8 mouse cellular contexts compared by ENCODE assay signal in the genomic region with DNA sequence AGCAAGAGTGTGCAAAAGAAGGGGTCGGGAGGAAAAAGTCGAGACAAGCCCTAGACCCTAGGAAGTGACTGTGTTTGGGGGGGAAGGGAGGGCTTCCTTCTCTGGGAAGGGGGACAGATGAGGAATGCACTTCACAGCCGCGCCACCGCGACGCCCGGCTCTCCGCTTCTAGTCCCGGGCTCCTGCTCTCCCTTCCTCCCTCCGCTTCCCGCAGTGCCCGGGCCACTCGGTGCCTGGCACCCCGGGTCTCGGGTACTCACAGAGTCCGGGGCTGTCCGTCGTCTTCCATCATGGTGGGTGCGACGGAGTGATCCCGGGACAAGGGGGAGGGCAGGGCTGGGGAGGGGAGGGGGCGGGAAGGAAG. TPM values are rescaled to one million over a fixed set of nuclear protein-coding genes. Genes with fewer than 3 reads are reported as not detected.
DNase-seq lines count a peak whose midpoint lies in the region; ATAC-seq and TF ChIP-seq lines count a peak whose summit lies in the region.

No protein-coding gene starts in this region.

- peak overlapping the region; percentile 84 for H3K4me3 ChIP-seq in left cerebral cortex, adult 2 months
- peak overlapping the region; percentile 53 to 90 for H3K4me3 ChIP-seq in MEL (ENCODE audit: control insufficient read depth in 1 of 2, insufficient read depth in 1 of 2, low read depth in 2 of 2, low read length in 2 of 2)
- peak overlapping the region; percentile 61 for H3K4me3 ChIP-seq in cortical plate, adult 2 months (ENCODE audit: insufficient read depth, low read length)
- peak overlapping the region; percentile 91 for H3K4me3 ChIP-seq in hindbrain, postnatal 0 days (ENCODE audit: low read length)
- peak overlapping the region; percentile 89 for H3K4me3 ChIP-seq in midbrain, postnatal 0 days (ENCODE audit: low read depth, low read length)

- no peak for TF ChIP-seq EP300 in MEL (IDR thresholded peaks at IDR 0.05; ENCODE audit: low read depth in 1 of 2, low read length in 2 of 2)

- ATAC-seq in hindbrain, postnatal 0 days = peak; percentile 1; the same call in 1 of the 2 replicates
- peak; percentile 50 for ATAC-seq in midbrain, postnatal 0 days (ENCODE audit: low FRiP score)

- no peak for TF ChIP-seq CTCF in left cerebral cortex, adult 2 months (IDR thresholded peaks at IDR 0.05)
- no peak for TF ChIP-seq CTCF in MEL (IDR thresholded peaks at IDR 0.05 in 2 of 3, conservative IDR thresholded peaks at IDR 0.05 in 1 of 3; ENCODE audit: control insufficient read depth in 1 of 3, insufficient read depth in 1 of 3, low read depth in 2 of 3, low read length in 3 of 3, poor library complexity in 1 of 3, severe bottlenecking in 1 of 3)
- TF ChIP-seq CTCF in cortical plate, adult 2 months (IDR thresholded peaks at IDR 0.05; ENCODE audit: extremely low read depth, insufficient read depth, low read length) = no peak
- no peak for TF ChIP-seq CTCF in hindbrain, postnatal 0 days (IDR thresholded peaks at IDR 0.05; ENCODE audit: low read depth)
- TF ChIP-seq CTCF in midbrain, postnatal 0 days (IDR thresholded peaks at IDR 0.05) = no peak

- H3K4me2 ChIP-seq in hindbrain, postnatal 0 days (ENCODE audit: low read depth, low read length) = peak overlapping the region; percentile 94
- H3K4me2 ChIP-seq in midbrain, postnatal 0 days (ENCODE audit: low read depth, low read length, poor library complexity, severe bottlenecking) = peak overlapping the region; percentile 84

- intact Hi-C loops in left cerebral cortex, adult 2 months (cut with DNase I) = loop anchor here (1.0 to 2.0 kb wide), 2 partner anchors 214 to 229 kb away; partner anchors contain the start of gene Tgfb1i1
- intact Hi-C loops in left cerebral cortex, postnatal 36 days (cut with DNase I) = loop anchor here (1.0 to 10.0 kb wide), 5 partner anchors 71 to 229 kb away; partner anchors contain the start of genes 9130023H24Rik and Armc5

- no peak for DNase-seq in left cerebral cortex, adult 2 months (ENCODE audit: extremely low spot score in 1 of 2, low spot score in 2 of 2)
- DNase-seq in left cerebral cortex, postnatal 36 days (ENCODE audit: low spot score in 2 of 2) = no peak
- no peak for DNase-seq in MEL (ENCODE audit: low read depth, low spot score)
- DNase-seq in hindbrain, postnatal 0 days (ENCODE audit: low spot score) = no peak
- DNase-seq in midbrain, postnatal 0 days (ENCODE audit: low spot score) = peak; percentile 8
- no peak for DNase-seq in yolk sac, embryonic 10.5 days (ENCODE audit: low spot score)
- no peak for DNase-seq in frontal cortex, adult 2 months (ENCODE audit: extremely low spot score in 1 of 2, low spot score in 1 of 2)

- H3K36me3 ChIP-seq in MEL (ENCODE audit: control insufficient read depth in 1 of 2, insufficient read depth in 2 of 2, low read length in 2 of 2) = peaks cover 2 to 27% of the 10 kb centered on the region in 2 experiments; a peak in 3 of 4 replicates
- no peaks in the 10 kb centered on the region for H3K36me3 ChIP-seq in hindbrain, postnatal 0 days (ENCODE audit: insufficient read depth, low read length)
- H3K36me3 ChIP-seq in midbrain, postnatal 0 days (ENCODE audit: insufficient read depth, low read length) = no peaks in the 10 kb centered on the region

- H3K27ac ChIP-seq in left cerebral cortex, adult 2 months = peak overlapping the region; percentile 96
- peak overlapping the region; percentile 51 for H3K27ac ChIP-seq in MEL (ENCODE audit: control insufficient read depth, low read depth, low read length)
- H3K27ac ChIP-seq in cortical plate, adult 2 months (ENCODE audit: insufficient read depth, low read length) = 0 out of 2 replicates have a peak overlapping the region, but pooled peaks have one; percentile 10
- peak overlapping the region; percentile 91 for H3K27ac ChIP-seq in hindbrain, postnatal 0 days
- peak overlapping the region; percentile 91 for H3K27ac ChIP-seq in midbrain, postnatal 0 days (ENCODE audit: low read depth, low read length)

- no peaks in the 10 kb centered on the region for H3K27me3 ChIP-seq in MEL (ENCODE audit: control insufficient read depth in 1 of 2, insufficient read depth in 2 of 2, low read length in 2 of 2)
- H3K27me3 ChIP-seq in hindbrain, postnatal 0 days (ENCODE audit: insufficient read depth, low read length) = no peaks in the 10 kb centered on the region
- H3K27me3 ChIP-seq in midbrain, postnatal 0 days (ENCODE audit: insufficient read depth, low read length) = no peaks in the 10 kb centered on the region

- no peak for TF ChIP-seq POLR2A in MEL (IDR thresholded peaks at IDR 0.05; ENCODE audit: control insufficient read depth in 1 of 2, insufficient read depth in 1 of 2, low read depth in 1 of 2, low read length in 2 of 2, poor library complexity in 1 of 2)
- TF ChIP-seq POLR2A in cortical plate, adult 2 months (IDR thresholded peaks at IDR 0.05; ENCODE audit: extremely low read depth, insufficient read depth, low read length) = no peak

- no peak for TF ChIP-seq RAD21 in MEL (IDR thresholded peaks at IDR 0.05; ENCODE audit: low read depth, low read length)

- H3K9ac ChIP-seq in MEL (ENCODE audit: control insufficient read depth, low read depth, low read length, poor library complexity, severe bottlenecking) = peak overlapping the region; percentile 97
- peak overlapping the region; percentile 89 for H3K9ac ChIP-seq in hindbrain, postnatal 0 days (replicated peaks; ENCODE audit: low read length)
- peak overlapping the region; percentile 91 for H3K9ac ChIP-seq in midbrain, postnatal 0 days (replicated peaks; ENCODE audit: low read length, poor library complexity, severe bottlenecking)

- WGBS in hindbrain, postnatal 0 days = 0% methylated on average over 22 of the region's 23 CpGs
- WGBS in midbrain, postnatal 0 days = 2% methylated on average over 19 of the region's 23 CpGs

- H3K4me1 ChIP-seq in MEL (ENCODE audit: control insufficient read depth in 1 of 2, insufficient read depth in 2 of 2, low read length in 2 of 2) = peaks cover 11 to 13% of the 10 kb centered on the region in 2 experiments
- H3K4me1 ChIP-seq in cortical plate, adult 2 months (ENCODE audit: control insufficient read depth, insufficient read depth, low read length) = peaks cover 2% of the 10 kb centered on the region; the same call in 1 of the 2 replicates
- H3K4me1 ChIP-seq in hindbrain, postnatal 0 days (ENCODE audit: insufficient read depth, low read length) = no peaks in the 10 kb centered on the region
- no peaks in the 10 kb centered on the region for H3K4me1 ChIP-seq in midbrain, postnatal 0 days (ENCODE audit: insufficient read depth, low read length)

- H3K79me2 ChIP-seq in MEL (ENCODE audit: control insufficient read depth, insufficient read depth, low read length, poor library complexity) = peaks cover 40% of the 10 kb centered on the region

- no peaks in the 10 kb centered on the region for H3K9me3 ChIP-seq in MEL (replicated peaks; ENCODE audit: insufficient read depth, low read length)
- H3K9me3 ChIP-seq in hindbrain, postnatal 0 days (ENCODE audit: low read length) = no peaks in the 10 kb centered on the region
- H3K9me3 ChIP-seq in midbrain, postnatal 0 days (ENCODE audit: low read length) = no peaks in the 10 kb centered on the region

TF ChIP-seq in MEL, 35 proteins besides CTCF, POLR2A, EP300 and RAD21:
- TF ChIP-seq GATA1 (IDR thresholded peaks at IDR 0.05; ENCODE audit: low read depth, low read length) (no peak), SIN3A (IDR thresholded peaks at IDR 0.05; ENCODE audit: low read length) (no peak), TCF12 (IDR thresholded peaks at IDR 0.05; ENCODE audit: low read depth, low read length) (no peak), ELF1 (IDR thresholded peaks at IDR 0.05; ENCODE audit: low read depth, low read length) (no peak), NRF1 (IDR thresholded peaks at IDR 0.05; ENCODE audit: insufficient read depth, low read depth, low read length, poor library complexity, severe bottlenecking) (no peak)
TF ChIP-seq in MEL: peak in this region for 0.

RNA-seq across cellular contexts. Expression of gene Tial1, which starts 0.7 kb away (rescaled TPM):
- total RNA-seq in left cerebral cortex, adult 2 months (2021) = 100 to 1,000 TPM; 106 to 109 TPM
- 100 to 1,000 TPM in 1 of 2 experiments, 10 to 100 TPM in 1; 79.3 to 119 TPM for total RNA-seq in left cerebral cortex, postnatal 36 days (2021)
- 42.7 and 54.3 TPM in 2 replicates for total RNA-seq in MEL (2012; rRNA removed)
- polyA plus RNA-seq in MEL (2012; ENCODE audit: insufficient read depth in 1 of 2, insufficient read length in 2 of 2, low read depth in 1 of 2, low replicate concordance in 2 of 2, missing spikeins in 1 of 2) = 100 to 1,000 TPM in 1 of 2 experiments, not detected in 1; 126 TPM
- polyA plus RNA-seq in cortical plate, adult 2 months (2012; rRNA removed) = 106 and 125 TPM in 2 replicates
- total RNA-seq in hindbrain, postnatal 0 days (2014; rRNA removed) = 33.8 and 44.7 TPM in 2 replicates
- 22.4 and 26.0 TPM in 2 replicates for polyA plus RNA-seq in hindbrain, postnatal 0 days (2015; fragmentation: Nextera tagmentation; extraction: Ambion mirVana)
- total RNA-seq in midbrain, postnatal 0 days (2014; rRNA removed) = 47.2 and 57.1 TPM in 2 replicates
- polyA plus RNA-seq in midbrain, postnatal 0 days (2015; fragmentation: Nextera tagmentation; extraction: Ambion mirVana) = 24.8 and 29.9 TPM in 2 replicates
- 137 and 147 TPM in 2 replicates for polyA plus RNA-seq in frontal cortex, adult 2 months (2012; rRNA removed)

RNA-seq across cellular contexts. Expression of gene Rgs10, which starts 42.3 kb away (rescaled TPM):
- 10 to 100 TPM; 46.0 to 47.0 TPM for total RNA-seq in left cerebral cortex, adult 2 months (2021)
- total RNA-seq in left cerebral cortex, postnatal 36 days (2021) = 10 to 100 TPM; 47.8 to 50.1 TPM
- 44.6 and 44.7 TPM in 2 replicates for total RNA-seq in MEL (2012; rRNA removed)
- 10 to 100 TPM in 1 of 2 experiments, not detected in 1; 42.3 TPM for polyA plus RNA-seq in MEL (2012; ENCODE audit: insufficient read depth in 1 of 2, insufficient read length in 2 of 2, low read depth in 1 of 2, low replicate concordance in 2 of 2, missing spikeins in 1 of 2)
- polyA plus RNA-seq in cortical plate, adult 2 months (2012; rRNA removed) = 69.9 and 71.8 TPM in 2 replicates
- total RNA-seq in hindbrain, postnatal 0 days (2014; rRNA removed) = 31.7 and 35.4 TPM in 2 replicates
- 101 and 107 TPM in 2 replicates for polyA plus RNA-seq in hindbrain, postnatal 0 days (2015; fragmentation: Nextera tagmentation; extraction: Ambion mirVana)
- total RNA-seq in midbrain, postnatal 0 days (2014; rRNA removed) = 77.4 and 84.6 TPM in 2 replicates
- 89.3 and 91.0 TPM in 2 replicates for polyA plus RNA-seq in midbrain, postnatal 0 days (2015; fragmentation: Nextera tagmentation; extraction: Ambion mirVana)
- polyA plus RNA-seq in frontal cortex, adult 2 months (2012; rRNA removed) = 64.0 and 67.7 TPM in 2 replicates

Comparison
In these comparisons a context has a peak if more than half of its experiments do, and no peak if none do; other contexts are left out.
1. H3K27ac ChIP-seq: peak in every context shown above with its lines; median percentile 96 in left cerebral cortex, adult 2 months; 91 in hindbrain, postnatal 0 days; 91 in midbrain, postnatal 0 days; 51 in MEL; 10 in cortical plate, adult 2 months.